Mouse (Mus musculus) megakaryocyte-erythroid progenitor cell, adult 5-6 weeks (primary cell): Measurements from ENCODE around the gene Myh7. TPM values are rescaled to one million over a fixed set of nuclear protein-coding genes. Genes with fewer than 3 reads are reported as not detected.
"Not testable (repeated sequence)": the region's sequence is repeated elsewhere in the genome, so short reads cannot be mapped to it uniquely, and the experiment has no call there.

Experiments used
- ATAC-seq: replicated peaks from 2 replicates; pipeline ENCODE4 v1.8.0; 2016; ENCODE audit warnings: mild to moderate bottlenecking, inconsistent platforms; ENCODE audit not compliant: severe bottlenecking, poor library complexity, low FRiP score, low TSS enrichment
- total RNA-seq, 2 experiments: library from RNA; stranded (forward) in 1 of 2; stranded (reverse) in 1 of 2; fragments of 200-1000, 215-1000 nt in 1 of 2; fragments of >200 nt in 1 of 2; fragmentation: Nextera tagmentation in 1 of 2; gene quantifications; 2 replicates each; pipeline ENCODE4 v1.2.3; 2014 to 2017

Myh7 gene
- total RNA-seq (2014; fragmentation: Nextera tagmentation) (not detected in 2 replicates), total RNA-seq (2017) (not detected in 2 replicates)

GRCm38 (mm10) chr14:54994136-54994868, at the start of gene Myh7:
Gene Myh7 (minus strand): TSS chr14:54994626.
- no peak for ATAC-seq

GRCm38 (mm10) chr14:55043694-55044093, 49.3 kb upstream of the Myh7 start:
- not testable (repeated sequence) for ATAC-seq

GRCm38 (mm10) chr14:55032695-55033225, 38.3 kb upstream of the Myh7 start:
- no peak for ATAC-seq

- 0 out of 2 replicates have a peak, but pooled peaks have one; percentile 56 for ATAC-seq
These were observed 34.7 kb upstream of the Myh7 start for GRCm38 (mm10) chr14:55029034-55029698.

GRCm38 (mm10) chr14:55028333-55028835, 34.0 kb upstream of the Myh7 start:
- no peak for ATAC-seq

- no peak for ATAC-seq
These were observed 33.2 kb upstream of the Myh7 start for GRCm38 (mm10) chr14:55027653-55028052.

- no peak for ATAC-seq
These were observed 32.8 kb upstream of the Myh7 start for GRCm38 (mm10) chr14:55027251-55027650.

GRCm38 (mm10) chr14:55025527-55025926, 31.1 kb upstream of the Myh7 start:
- ATAC-seq: no peak

- ATAC-seq: 0 out of 2 replicates have a peak, but pooled peaks have one; percentile 45
These were observed 29.8 kb upstream of the Myh7 start for GRCm38 (mm10) chr14:55024236-55024635.

GRCm38 (mm10) chr14:55023011-55023410, 28.6 kb upstream of the Myh7 start:
- ATAC-seq: no peak

- ATAC-seq: no peak
These were observed 26.0 kb upstream of the Myh7 start for GRCm38 (mm10) chr14:55020394-55020793.

- no peak for ATAC-seq
These were observed 22.4 kb upstream of the Myh7 start for GRCm38 (mm10) chr14:55016876-55017275.

- ATAC-seq: peak; percentile 34; the same call in 1 of the 2 replicates
These were observed 21.3 kb upstream of the Myh7 start for GRCm38 (mm10) chr14:55015767-55016111.

- ATAC-seq: peak; percentile 92
These were observed 20.8 kb upstream of the Myh7 start, which contains the start of gene Ngdn for GRCm38 (mm10) chr14:55014991-55015766. Gene Ngdn (plus strand): TSS chr14:55015454.

- ATAC-seq: peak; percentile 38
These were observed 20.2 kb upstream of the Myh7 start for GRCm38 (mm10) chr14:55014591-55014990.

- ATAC-seq: no peak
These were observed 16.7 kb upstream of the Myh7 start for GRCm38 (mm10) chr14:55011116-55011515.

- no peak for ATAC-seq
These were observed 14.0 kb upstream of the Myh7 start for GRCm38 (mm10) chr14:55008417-55008816.

- ATAC-seq: no peak
These were observed 12.9 kb upstream of the Myh7 start for GRCm38 (mm10) chr14:55007120-55007908.

GRCm38 (mm10) chr14:55006541-55006940, 12.1 kb upstream of the Myh7 start:
- no peak for ATAC-seq
